Mouse (Mus musculus) liver, embryonic 14.5 days (tissue): Measurements from ENCODE around the gene Ncor1. TPM values are rescaled to one million over a fixed set of nuclear protein-coding genes. Genes with fewer than 3 reads are reported as not detected.

ENCODE experiments used
- ATAC-seq: fragments of 200-750 bp; cut with Nextera tagmentation; 2 replicates; pipeline ENCODE4 v1.8.0; 2017; ENCODE audit warnings: moderate number of reproducible peaks, mild to moderate bottlenecking, moderate library complexity; ENCODE audit not compliant: insufficient read depth
- DNase-seq, 3 experiments: peaks; one replicate each; pipeline ENCODE4 v3.0.0-alpha.2; 2012 to 2013; ENCODE audit warnings: low read depth in 3 of 3, low spot score in 3 of 3
- H3K27ac ChIP-seq: fragments of 300-500 bp; sonication (generic); 2 replicates; pipeline ENCODE4 v1.5.1; 2014; ENCODE audit warnings: moderate library complexity, mild to moderate bottlenecking, control low read depth, inconsistent platforms
- H3K27me3 ChIP-seq: fragments of 300-500 bp; sonication (generic); 2 replicates; pipeline ENCODE4 v1.6.1; 2014; ENCODE audit warnings: mild to moderate bottlenecking, low read length, moderate library complexity; ENCODE audit not compliant: control insufficient read depth, insufficient read depth
- H3K36me3 ChIP-seq: fragments of 300-500 bp; sonication (generic); replicated peaks from 2 replicates; pipeline ENCODE4 v1.6.1; 2014; ENCODE audit warnings: low read depth; ENCODE audit not compliant: control insufficient read depth, insufficient read depth
- H3K4me1 ChIP-seq, 2 experiments: fragments of 200-500 bp in 1 of 2; fragments of 300-500 bp in 1 of 2; sonication (generic) in 1 of 2; replicated peaks; 2 replicates each; pipeline ENCODE4 v1.6.1; 2012 to 2014; ENCODE audit warnings: antibody characterized with exemption in 1 of 2, inconsistent platforms in 1 of 2, low read length in 1 of 2; ENCODE audit not compliant: control insufficient read depth in 2 of 2, insufficient read depth in 2 of 2
- H3K4me2 ChIP-seq: fragments of 300-500 bp; sonication (generic); 2 replicates; pipeline ENCODE4 v1.6.1; 2014; ENCODE audit warnings: low read depth, mild to moderate bottlenecking, control low read depth, moderate library complexity
- H3K4me3 ChIP-seq, 2 experiments: fragments of 200-500 bp in 1 of 2; fragments of 300-500 bp in 1 of 2; sonication (generic) in 1 of 2; 2 replicates each; pipeline ENCODE4 v1.5.1; 2012 to 2014; ENCODE audit warnings: low read depth in 2 of 2, low read length in 2 of 2, mild to moderate bottlenecking in 2 of 2, control low read depth in 1 of 2, inconsistent platforms in 1 of 2, moderate library complexity in 1 of 2; ENCODE audit not compliant: insufficient read depth in 1 of 2
- H3K9ac ChIP-seq: fragments of 300-500 bp; sonication (generic); replicated peaks from 2 replicates; pipeline ENCODE4 v1.6.1; 2014; ENCODE audit warnings: mild to moderate bottlenecking, control low read depth, moderate library complexity
- H3K9me3 ChIP-seq: fragments of 300-500 bp; sonication (generic); 2 replicates; pipeline ENCODE4 v1.6.1; 2016; ENCODE audit warnings: low read length, mixed read lengths; ENCODE audit not compliant: control insufficient read depth
- CTCF ChIP-seq: IDR thresholded peaks from 2 replicates; pipeline ENCODE4 v1.5.1; 2016; ENCODE audit warnings: antibody characterized with exemption, low read depth, control low read depth
- EP300 ChIP-seq: IDR thresholded peaks from 2 replicates; pipeline ENCODE4 v1.6.1; 2016; ENCODE audit warnings: antibody characterized with exemption, low read depth
- WGBS: fragments of 180-500 bp; shearing (Covaris S2); extraction: QIAGEN DNeasy Blood & Tissue Kit; methylation state at CpG from one replicate; pipeline ENCODE4 v1.1.7; 2014; ENCODE audit not compliant: insufficient replicate concordance; 5-methylcytosine and 5-hydroxymethylcytosine counted together
- polyA plus RNA-seq, 2 experiments: library from polyadenylated mRNA; depleted of rRNA in 1 of 2; stranded (reverse) in 1 of 2; unstranded in 1 of 2; fragments of >200 nt; fragmentation: Nextera tagmentation in 1 of 2; extraction: Ambion mirVana in 1 of 2; gene quantifications; 2 replicates each; pipeline versions ENCODE4 v1.2.1 to v1.2.3; 2012 to 2014

Ncor1 gene
- polyA plus RNA-seq, 2 experiments, result 37.1 to 54.3 TPM

DNA sequence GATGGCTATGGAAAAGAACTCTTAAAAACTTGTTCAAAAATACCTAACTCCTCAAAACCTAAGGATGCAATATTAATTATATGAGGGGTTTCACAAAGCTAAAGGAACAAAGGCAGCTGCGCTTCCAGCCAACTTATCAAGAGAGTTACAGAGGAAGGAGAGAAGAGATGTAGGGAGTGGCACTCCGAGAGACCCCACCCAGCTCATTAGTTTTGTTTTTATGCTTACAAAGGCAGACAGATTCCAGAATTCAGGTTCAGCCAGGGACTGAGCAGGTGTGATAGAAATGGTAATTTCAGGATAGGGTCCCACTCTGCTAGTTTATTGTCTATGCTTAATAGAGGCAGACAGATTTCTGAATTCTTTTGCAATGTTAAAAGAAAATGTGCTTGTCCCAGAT, 103.1 kb downstream of the Ncor1 start:
- peaks cover 47% of the 10 kb centered on the region for H3K36me3 ChIP-seq
- no peak overlapping the region for H3K4me2 ChIP-seq
- no peak for TF ChIP-seq EP300
- no peak for TF ChIP-seq CTCF
- 78% methylated on average over 2 of the region's 2 CpGs for WGBS
- no peaks in the 10 kb centered on the region for H3K27me3 ChIP-seq
- DNase-seq (no peak), ATAC-seq (no peak)
- no peak overlapping the region for H3K4me3 ChIP-seq
- no peak overlapping the region for H3K9ac ChIP-seq
- no peak overlapping the region for H3K27ac ChIP-seq
- no peaks in the 10 kb centered on the region for H3K4me1 ChIP-seq
- H3K9me3 ChIP-seq, result no peaks in the 10 kb centered on the region

DNA sequence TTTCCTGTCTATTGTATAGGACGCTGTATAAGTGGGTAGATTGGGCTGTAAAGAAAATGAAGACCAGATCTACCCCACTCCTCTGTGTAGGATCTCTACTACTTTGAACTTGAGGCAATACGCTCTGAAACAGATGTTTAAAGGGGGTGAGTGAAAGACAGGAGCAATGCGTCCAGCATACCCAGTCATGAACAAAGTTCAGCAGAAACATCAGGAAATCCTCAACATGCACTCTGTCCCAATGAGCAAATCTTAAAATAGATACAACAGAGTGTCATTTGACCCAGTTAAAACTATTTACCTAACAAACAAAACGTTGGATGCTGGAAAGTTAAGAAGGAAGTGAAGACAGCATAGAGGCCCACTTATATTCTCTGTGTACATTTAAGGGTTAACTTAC, 106.4 kb downstream of the Ncor1 start:
- no peak for ATAC-seq
- DNase-seq, result no peak
- Histone ChIP-seq H3K27me3 (no peaks in the 10 kb centered on the region), H3K27ac (no peak overlapping the region), H3K36me3 (peaks cover 49% of the 10 kb centered on the region), H3K4me2 (no peak overlapping the region), H3K4me3 (no peak overlapping the region), H3K9ac (no peak overlapping the region), H3K4me1 (no peaks in the 10 kb centered on the region), H3K9me3 (no peaks in the 10 kb centered on the region)
- no peak for TF ChIP-seq EP300
- TF ChIP-seq CTCF, result no peak
- WGBS, result 65% methylated on average over 4 of the region's 4 CpGs

DNA sequence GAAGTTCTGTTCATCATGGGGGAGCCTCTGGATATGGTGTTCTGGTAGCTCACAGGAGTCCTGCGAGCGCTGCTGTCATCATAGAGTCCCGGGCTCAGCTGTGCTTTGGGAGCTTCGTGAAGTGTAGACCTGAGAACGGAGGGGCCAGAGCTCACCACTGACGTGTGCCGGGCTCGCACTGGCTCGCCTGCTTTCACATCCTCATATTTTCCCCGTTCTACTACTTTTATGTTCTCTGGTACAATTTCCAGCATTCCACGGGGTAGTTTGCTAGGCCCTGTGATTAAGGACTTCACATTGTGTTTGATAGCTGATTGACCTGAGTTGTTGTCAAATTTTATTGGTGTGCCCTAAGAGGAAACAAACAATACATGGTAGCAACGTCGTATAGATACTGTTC, 115.3 kb downstream of the Ncor1 start:
- no peak for DNase-seq
- no peaks in the 10 kb centered on the region for H3K4me1 ChIP-seq
- 87% methylated on average over 13 of the region's 13 CpGs for WGBS
- peaks cover 41% of the 10 kb centered on the region for H3K36me3 ChIP-seq
- ATAC-seq, result no peak
- H3K9ac ChIP-seq, result no peak overlapping the region
- no peak overlapping the region for H3K27ac ChIP-seq
- no peaks in the 10 kb centered on the region for H3K27me3 ChIP-seq
- TF ChIP-seq EP300 (no peak), CTCF (no peak)
- H3K4me2 ChIP-seq, result no peak overlapping the region
- H3K9me3 ChIP-seq, result no peaks in the 10 kb centered on the region
- no peak overlapping the region for H3K4me3 ChIP-seq

DNA sequence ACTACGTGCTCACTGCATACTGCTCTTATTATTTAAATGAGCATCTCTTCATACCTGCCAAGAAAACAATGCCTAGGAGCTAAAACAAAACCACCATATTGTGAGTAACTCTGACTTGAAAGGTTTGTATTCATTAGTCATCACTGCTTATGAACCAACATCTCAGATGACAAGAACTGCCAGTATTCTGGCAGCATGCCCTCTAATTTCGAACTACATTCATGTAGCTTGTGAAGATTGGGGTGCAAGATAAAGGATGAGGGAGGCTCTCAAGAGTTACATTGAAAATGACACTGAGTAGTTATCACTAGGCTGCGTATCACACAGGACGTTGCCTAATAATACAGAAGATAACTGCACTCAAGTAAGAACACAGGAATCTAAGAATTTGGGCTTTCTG, 126.1 kb downstream of the Ncor1 start:
- DNase-seq (no peak), ATAC-seq (no peak)
- Histone ChIP-seq H3K9ac (no peak overlapping the region), H3K4me2 (no peak overlapping the region), H3K9me3 (no peaks in the 10 kb centered on the region), H3K27me3 (no peaks in the 10 kb centered on the region), H3K36me3 (peaks cover 62% of the 10 kb centered on the region), H3K4me3 (no peak overlapping the region), H3K27ac (no peak overlapping the region), H3K4me1 (no peaks in the 10 kb centered on the region)
- TF ChIP-seq CTCF, result no peak
- TF ChIP-seq EP300, result no peak
- WGBS, result 73% methylated on average over 4 of the region's 4 CpGs

DNA sequence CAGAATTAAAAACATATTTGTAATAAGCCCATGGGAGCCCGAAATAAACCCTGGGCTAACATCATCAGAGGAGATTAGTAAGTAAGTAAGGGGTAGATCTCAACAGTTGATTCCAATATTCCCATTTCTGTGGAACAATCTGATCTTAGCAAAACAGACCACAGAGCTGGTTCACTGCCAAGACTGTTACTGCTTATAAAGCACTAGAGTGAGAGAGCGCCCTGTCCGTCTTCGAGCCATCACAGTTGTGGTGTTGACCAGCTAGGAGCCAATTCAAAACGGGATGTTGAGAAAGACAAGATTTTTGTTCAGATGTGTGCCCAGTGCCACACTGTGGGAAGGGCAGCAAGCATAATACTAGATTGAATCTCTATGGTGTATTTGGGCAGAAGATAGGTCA, 127.2 kb downstream of the Ncor1 start:
- Histone ChIP-seq H3K36me3 (peaks cover 63% of the 10 kb centered on the region), H3K27me3 (no peaks in the 10 kb centered on the region), H3K9me3 (no peaks in the 10 kb centered on the region), H3K9ac (no peak overlapping the region), H3K4me3 (no peak overlapping the region), H3K4me2 (no peak overlapping the region), H3K4me1 (no peaks in the 10 kb centered on the region), H3K27ac (no peak overlapping the region)
- no peak for DNase-seq
- no peak for ATAC-seq
- TF ChIP-seq CTCF, result no peak
- WGBS, result 82% methylated on average over 5 of the region's 5 CpGs

DNA sequence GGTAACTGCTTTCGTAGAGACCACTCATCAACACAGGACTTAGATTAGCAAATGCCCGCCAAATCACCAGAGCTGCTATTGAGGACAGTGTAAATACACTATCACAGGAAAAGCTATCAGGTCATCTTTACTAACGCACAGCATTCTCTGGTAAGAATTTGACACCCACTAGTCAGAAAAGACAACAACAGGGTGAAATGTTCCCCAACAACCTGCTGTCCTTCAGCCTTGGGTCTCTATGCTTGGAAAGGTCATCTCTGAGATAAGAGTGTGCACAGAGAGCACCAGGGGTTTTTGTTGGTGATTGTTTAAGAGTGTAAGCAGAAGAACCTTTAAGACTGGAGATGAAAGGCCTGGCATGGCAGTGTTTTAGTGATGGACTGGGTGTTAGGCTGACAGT, 134.7 kb downstream of the Ncor1 start:
- Histone ChIP-seq H3K36me3 (peaks cover 48% of the 10 kb centered on the region), H3K4me1 (no peaks in the 10 kb centered on the region), H3K27me3 (no peaks in the 10 kb centered on the region), H3K9me3 (no peaks in the 10 kb centered on the region), H3K9ac (no peak overlapping the region), H3K27ac (no peak overlapping the region), H3K4me3 (no peak overlapping the region), H3K4me2 (no peak overlapping the region)
- WGBS, result 73% methylated on average over 3 of the region's 3 CpGs
- no peak for ATAC-seq
- no peak for TF ChIP-seq CTCF
- no peak for TF ChIP-seq EP300
- DNase-seq, result no peak
